Mouse (Mus musculus) limb, embryonic 14.5 days (tissue): ENCODE data around the gene Stk38l. TPM values are rescaled to one million over a fixed set of nuclear protein-coding genes. Genes with fewer than 3 reads are reported as not detected.
A peak's percentile ranks its signal among the peaks of the same experiment; 100 is the strongest.

Experiments used
- ATAC-seq: fragments of 200-750 bp; cut with Nextera tagmentation; 2 replicates; pipeline ENCODE4 v1.8.0; 2017; ENCODE audit warnings: low read depth, moderate number of reproducible peaks, moderate TSS enrichment; ENCODE audit not compliant: low FRiP score
- DNase-seq: peaks from one replicate; pipeline ENCODE4 v3.0.0-alpha.2; 2015; ENCODE audit warnings: low spot score
- H3K27ac ChIP-seq: fragments of 300-500 bp; sonication (generic); replicated peaks from 2 replicates; pipeline ENCODE4 v1.5.1; 2014; ENCODE audit warnings: low read depth, mild to moderate bottlenecking, low read length, moderate library complexity, mixed read lengths
- H3K27me3 ChIP-seq: fragments of 300-500 bp; sonication (generic); 2 replicates; pipeline ENCODE4 v1.6.1; 2014; ENCODE audit warnings: low read length, mixed read lengths; ENCODE audit not compliant: control insufficient read depth, insufficient read depth
- H3K36me3 ChIP-seq: fragments of 300-500 bp; sonication (generic); 2 replicates; pipeline ENCODE4 v1.6.1; 2014; ENCODE audit warnings: mild to moderate bottlenecking, low read length, moderate library complexity, mixed read lengths; ENCODE audit not compliant: control insufficient read depth, insufficient read depth
- H3K4me1 ChIP-seq: fragments of 300-500 bp; sonication (generic); 2 replicates; pipeline ENCODE4 v1.6.1; 2014; ENCODE audit warnings: antibody characterized with exemption, low read length, mixed read lengths; ENCODE audit not compliant: control insufficient read depth, insufficient read depth
- H3K4me2 ChIP-seq: fragments of 300-500 bp; sonication (generic); replicated peaks from 2 replicates; pipeline ENCODE4 v1.6.1; 2014; ENCODE audit warnings: low read depth, mild to moderate bottlenecking, low read length, moderate library complexity; ENCODE audit not compliant: severe bottlenecking
- H3K4me3 ChIP-seq: fragments of 300-500 bp; sonication (generic); replicated peaks from 2 replicates; pipeline ENCODE4 v1.5.1; 2014; ENCODE audit warnings: low read length
- H3K9ac ChIP-seq: fragments of 300-500 bp; sonication (generic); 2 replicates; pipeline ENCODE4 v1.6.1; 2014; ENCODE audit warnings: mild to moderate bottlenecking, low read depth, low read length, moderate library complexity; ENCODE audit not compliant: severe bottlenecking
- H3K9me3 ChIP-seq: fragments of 300-500 bp; sonication (generic); 2 replicates; pipeline ENCODE4 v1.6.1; 2016; ENCODE audit warnings: low read length; ENCODE audit not compliant: control insufficient read depth
- POLR2A ChIP-seq: fragments of 200-500 bp; IDR thresholded peaks from 2 replicates; pipeline ENCODE4 v1.8.0; 2012; ENCODE audit warnings: inconsistent platforms, mild to moderate bottlenecking, moderate library complexity, borderline replicate concordance; ENCODE audit not compliant: insufficient read depth, insufficient read length; ENCODE audit errors: extremely low read depth
- WGBS: fragments of 180-500 bp; shearing (Covaris S2); extraction: QIAGEN DNeasy Blood & Tissue Kit; methylation state at CpG from one replicate; pipeline ENCODE4 v1.1.7; 2014; 5-methylcytosine and 5-hydroxymethylcytosine counted together
- polyA plus RNA-seq, 2 experiments: library from polyadenylated mRNA; depleted of rRNA in 1 of 2; stranded (reverse) in 1 of 2; unstranded in 1 of 2; fragments of >200 nt; fragmentation: Nextera tagmentation in 1 of 2; extraction: Ambion mirVana in 1 of 2; gene quantifications; 2 replicates each; pipeline versions ENCODE4 v1.2.1 to v1.2.3; 2012 to 2014

Stk38l gene
- polyA plus RNA-seq, 2 experiments: 10.1 to 21.4 TPM

DNA sequence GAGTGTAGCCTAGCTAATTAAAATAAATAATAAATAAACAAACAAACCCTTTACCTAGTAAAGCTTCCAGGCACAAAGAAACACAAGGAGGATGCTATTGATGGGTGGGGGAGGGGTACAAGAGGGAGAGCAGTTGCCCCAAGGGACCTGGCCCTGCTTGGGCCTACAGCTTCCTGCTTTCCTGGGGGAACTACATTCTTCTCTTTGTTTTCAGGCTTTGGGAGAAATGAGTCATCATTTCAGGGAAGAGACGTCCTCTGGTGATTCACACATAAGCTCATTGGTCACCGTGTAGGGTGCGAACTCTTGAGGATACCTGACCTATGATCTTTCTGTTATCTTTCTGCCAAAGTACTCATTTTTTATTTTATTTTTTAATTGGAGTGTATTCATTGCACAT is 68.7 kb downstream of the Stk38l start:
- no peak for TF ChIP-seq POLR2A
- no peak for ATAC-seq
- Histone ChIP-seq H3K4me1 (no peaks in the 10 kb centered on the region), H3K27ac (no peak overlapping the region), H3K36me3 (no peaks in the 10 kb centered on the region), H3K4me3 (no peak overlapping the region), H3K4me2 (no peak overlapping the region), H3K27me3 (no peaks in the 10 kb centered on the region), H3K9ac (no peak overlapping the region), H3K9me3 (no peaks in the 10 kb centered on the region)
- DNase-seq: no peak
- 75% methylated on average over 3 of the region's 3 CpGs for WGBS

DNA sequence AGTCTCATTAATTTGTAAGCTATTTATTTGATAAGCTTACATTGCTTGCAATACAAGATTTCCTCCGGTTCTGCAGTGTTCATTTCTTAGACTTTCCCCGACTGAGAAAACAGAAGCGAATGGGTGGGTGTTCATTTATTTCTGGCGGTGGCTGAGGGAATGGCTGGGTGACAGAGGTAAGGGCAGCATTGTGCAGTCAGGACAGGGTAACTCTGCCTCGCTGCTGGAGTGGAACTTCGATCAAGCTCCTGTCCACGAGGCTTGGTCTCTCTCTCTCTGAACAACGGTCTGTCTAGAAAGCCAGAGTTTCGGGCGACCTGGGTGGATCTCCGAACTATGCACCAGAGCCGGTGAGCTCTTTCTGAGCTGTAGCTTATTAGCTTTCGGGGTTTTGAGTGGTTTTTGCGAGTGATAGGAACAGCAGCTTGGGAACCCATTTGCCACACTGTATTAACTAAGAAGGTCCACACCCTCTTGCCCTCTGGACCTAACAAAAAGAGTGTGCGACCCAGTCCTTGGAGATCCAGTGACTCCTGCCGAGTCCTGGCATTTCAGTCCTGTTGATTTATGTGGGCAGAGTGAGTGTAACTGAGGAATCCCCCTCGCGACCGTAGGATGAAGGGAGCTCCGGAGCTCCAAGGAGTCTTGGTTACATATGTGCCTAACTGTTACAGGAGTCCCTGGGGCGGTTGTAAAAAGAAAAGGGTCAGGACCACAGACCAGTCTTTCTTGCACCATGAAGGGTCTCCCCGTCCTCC is 70.5 kb downstream of the Stk38l start:
- Histone ChIP-seq H3K4me2 (peak overlapping the region; percentile 83), H3K4me1 (no peaks in the 10 kb centered on the region), H3K9ac (peak overlapping the region; percentile 78), H3K27ac (no peak overlapping the region), H3K4me3 (peak overlapping the region; percentile 53), H3K36me3 (no peaks in the 10 kb centered on the region), H3K9me3 (no peaks in the 10 kb centered on the region), H3K27me3 (no peaks in the 10 kb centered on the region)
- TF ChIP-seq POLR2A: no peak
- DNase-seq: no peak
- WGBS: 14% methylated on average over 22 of the region's 22 CpGs
- ATAC-seq: peak; percentile 23; the same call in 1 of the 2 replicates

DNA sequence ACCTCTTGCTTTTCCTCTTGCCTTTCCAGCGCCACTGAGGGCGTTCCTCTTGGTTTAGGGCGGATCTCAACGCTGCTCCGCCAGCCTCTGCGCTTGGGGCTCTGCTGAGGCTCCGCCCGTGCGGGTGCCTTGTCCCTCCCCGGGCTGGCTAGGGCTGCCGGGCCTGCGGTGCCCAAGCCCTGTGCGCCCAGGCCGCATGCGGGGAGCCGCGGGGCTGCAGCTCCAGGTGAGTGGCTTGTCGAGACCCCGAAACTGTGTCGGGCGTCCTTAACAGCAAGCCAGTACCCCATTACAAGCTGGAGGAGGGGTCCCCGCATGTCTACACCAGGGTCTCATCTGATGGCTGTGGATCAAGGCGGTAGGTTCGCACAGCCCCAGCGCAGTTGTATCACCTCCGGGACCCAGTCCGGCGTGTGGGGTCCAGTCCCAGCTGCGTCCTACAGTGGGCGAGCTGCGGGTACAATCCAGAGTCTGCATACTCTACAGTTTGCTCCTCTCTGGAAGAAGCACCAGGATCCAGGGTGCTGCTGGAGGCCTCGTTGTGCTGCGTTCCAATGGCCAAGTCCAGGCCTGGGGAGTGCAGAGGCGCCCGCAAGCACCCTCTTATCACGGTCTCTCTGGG is 71.2 kb downstream of the Stk38l start, which contains the start of gene Arntl2:
Arntl2 (plus strand) TSS at position 132 of the 622 bp plus-strand sequence.
- Histone ChIP-seq H3K4me2 (peak within 1 kb of the TSS; percentile 83), H3K9me3 (no peaks in the 10 kb centered on the region), H3K4me3 (peak within 1 kb of the TSS; percentile 53), H3K4me1 (no peaks in the 10 kb centered on the region), H3K9ac (peak within 1 kb of the TSS; percentile 78), H3K36me3 (no peaks in the 10 kb centered on the region), H3K27ac (no peak within 1 kb of the TSS), H3K27me3 (no peaks in the 10 kb centered on the region)
- ATAC-seq: peak; percentile 95
- DNase-seq: peak; percentile 81
- peak; percentile 86; the same call in 1 of the 2 replicates for TF ChIP-seq POLR2A
- WGBS: 2% methylated on average over 36 of the region's 36 CpGs

DNA sequence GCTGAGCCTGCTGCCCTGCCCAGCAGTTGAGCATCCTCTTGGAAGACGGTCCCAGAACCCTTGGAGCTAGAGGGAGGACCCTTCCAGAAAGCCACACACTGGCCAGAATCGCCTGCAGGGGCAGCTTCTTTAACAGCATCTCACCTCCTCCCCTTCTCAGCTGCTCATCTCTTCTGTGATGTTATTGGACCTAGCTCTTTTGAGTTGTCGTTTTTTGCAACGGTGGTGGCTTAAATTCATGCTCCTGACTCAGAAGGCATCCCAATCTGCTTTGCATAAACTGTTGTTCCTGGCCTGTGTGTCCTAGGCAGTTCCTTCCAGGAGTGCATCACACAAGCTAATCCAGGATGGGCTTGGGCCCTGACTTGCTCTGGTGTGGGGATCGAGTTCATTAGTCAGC is 72.7 kb downstream of the Stk38l start:
- no peak for ATAC-seq
- no peaks in the 10 kb centered on the region for H3K4me1 ChIP-seq
- WGBS: 56% methylated on average over 5 of the region's 5 CpGs
- no peaks in the 10 kb centered on the region for H3K27me3 ChIP-seq
- no peak overlapping the region for H3K27ac ChIP-seq
- DNase-seq: no peak
- H3K4me3 ChIP-seq: no peak overlapping the region
- H3K4me2 ChIP-seq: no peak overlapping the region
- no peak overlapping the region for H3K9ac ChIP-seq
- H3K9me3 ChIP-seq: no peaks in the 10 kb centered on the region
- TF ChIP-seq POLR2A: no peak
- no peaks in the 10 kb centered on the region for H3K36me3 ChIP-seq

DNA sequence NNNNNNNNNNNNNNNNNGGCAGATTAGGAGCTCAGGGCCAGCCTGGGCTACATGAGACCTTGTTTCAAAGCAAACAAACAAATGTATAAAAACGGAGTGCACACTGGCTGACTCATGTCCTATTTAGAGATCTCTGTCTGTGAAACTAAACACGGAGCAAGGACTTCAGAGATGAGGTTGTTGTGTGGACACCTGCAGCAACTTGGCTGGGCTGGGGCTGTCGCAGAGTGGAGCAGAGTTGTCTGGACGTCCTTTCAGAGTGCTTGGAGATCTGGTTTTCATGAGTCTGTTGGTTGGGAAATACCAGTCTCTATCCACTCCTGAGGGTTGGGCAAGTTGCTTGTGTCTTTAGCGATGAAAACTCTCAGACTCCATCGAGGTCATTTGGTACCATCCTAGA is 85.2 kb downstream of the Stk38l start:
- TF ChIP-seq POLR2A: no peak
- no peak for ATAC-seq
- 89% methylated on average over 6 of the region's 6 CpGs for WGBS

More for the DNA sequence above, 85.2 kb downstream of the Stk38l start:
- Histone ChIP-seq H3K9ac (no peak overlapping the region), H3K4me2 (no peak overlapping the region), H3K27me3 (no peaks in the 10 kb centered on the region), H3K36me3 (peaks cover 19% of the 10 kb centered on the region; the same call in 1 of the 2 replicates), H3K4me3 (no peak overlapping the region), H3K4me1 (no peaks in the 10 kb centered on the region), H3K9me3 (no peaks in the 10 kb centered on the region), H3K27ac (no peak overlapping the region)
- DNase-seq: no peak
